Mouse (Mus musculus) neural tube, embryonic 11.5 days (tissue): Measurements from ENCODE around the gene Trib2. TPM values are rescaled to one million over a fixed set of nuclear protein-coding genes. Genes with fewer than 3 reads are reported as not detected.

Experiments used
- ATAC-seq: fragments of 200-750 bp; cut with Nextera tagmentation; 2 replicates; pipeline ENCODE4 v1.8.0; 2017; ENCODE audit warnings: moderate number of reproducible peaks, mild to moderate bottlenecking, moderate TSS enrichment, moderate library complexity; ENCODE audit not compliant: insufficient read depth, low FRiP score, low TSS enrichment
- DNase-seq: peaks from one replicate; pipeline ENCODE4 v3.0.0-alpha.2; 2015; ENCODE audit warnings: low spot score
- H3K27ac ChIP-seq: fragments of 300-500 bp; sonication (generic); 2 replicates; pipeline ENCODE4 v1.5.1; 2014; ENCODE audit warnings: low read depth, mild to moderate bottlenecking, low read length
- H3K27me3 ChIP-seq: fragments of 300-500 bp; sonication (generic); 2 replicates; pipeline ENCODE4 v1.6.1; 2014; ENCODE audit warnings: mild to moderate bottlenecking, low read length, mixed read lengths; ENCODE audit not compliant: control insufficient read depth, insufficient read depth
- H3K36me3 ChIP-seq: fragments of 300-500 bp; sonication (generic); 2 replicates; pipeline ENCODE4 v1.6.1; 2014; ENCODE audit warnings: mild to moderate bottlenecking, low read length, moderate library complexity, mixed read lengths; ENCODE audit not compliant: control insufficient read depth, insufficient read depth
- H3K4me1 ChIP-seq: fragments of 300-500 bp; sonication (generic); 2 replicates; pipeline ENCODE4 v1.6.1; 2014; ENCODE audit warnings: low read length, mixed read lengths; ENCODE audit not compliant: control insufficient read depth, insufficient read depth
- H3K4me2 ChIP-seq: fragments of 300-500 bp; sonication (generic); 2 replicates; pipeline ENCODE4 v1.6.1; 2014; ENCODE audit warnings: low read depth, mild to moderate bottlenecking, moderate library complexity
- H3K4me3 ChIP-seq: fragments of 300-500 bp; sonication (generic); 2 replicates; pipeline ENCODE4 v1.5.1; 2014; ENCODE audit warnings: low read depth, low read length
- H3K9ac ChIP-seq: fragments of 300-500 bp; sonication (generic); 2 replicates; pipeline ENCODE4 v1.6.1; 2014; ENCODE audit warnings: mild to moderate bottlenecking, low read length
- H3K9me3 ChIP-seq: fragments of 300-500 bp; sonication (generic); 2 replicates; pipeline ENCODE4 v1.6.1; 2016; ENCODE audit warnings: low read length; ENCODE audit not compliant: control insufficient read depth
- WGBS: fragments of 180-500 bp; shearing (Covaris S2); extraction: QIAGEN DNeasy Blood & Tissue Kit; methylation state at CpG from one replicate; pipeline ENCODE4 v1.1.7; 2014; 5-methylcytosine and 5-hydroxymethylcytosine counted together
- polyA plus RNA-seq: library from polyadenylated mRNA; unstranded; fragments of >200 nt; fragmentation: Nextera tagmentation; extraction: Ambion mirVana; gene quantifications from 2 replicates; pipeline ENCODE4 v1.2.1, GENCODE M21; 2014

The Trib2 gene
- 79.8 and 80.4 TPM in 2 replicates for polyA plus RNA-seq

DNA sequence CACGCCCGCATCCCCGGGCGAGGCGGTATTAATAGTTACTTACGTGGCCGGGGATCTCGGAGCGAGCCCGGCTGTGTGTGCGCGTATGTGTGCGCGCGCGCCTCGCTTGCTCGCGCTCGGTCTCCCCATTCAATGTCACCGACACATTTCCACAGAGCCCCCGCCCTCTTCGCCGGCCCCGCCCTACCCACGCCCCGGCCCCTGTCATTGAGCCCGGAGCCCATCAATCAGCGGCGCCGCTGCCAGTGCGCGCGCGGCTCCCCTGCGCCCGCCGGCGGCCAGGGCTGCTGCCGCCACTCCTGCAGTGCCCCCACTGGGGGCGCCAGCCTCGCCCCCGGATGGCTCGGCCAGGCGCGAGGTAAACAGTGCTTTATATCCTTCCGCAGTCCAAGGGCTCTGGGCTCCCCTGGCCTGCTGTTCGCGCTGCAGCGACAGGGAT lies at the start of gene Trib2:
Trib2 (minus strand) TSS at position 183 of the 439 bp plus-strand sequence.
- peak; percentile 88 for ATAC-seq
- H3K27ac ChIP-seq = peak within 1 kb of the TSS; percentile 91
- H3K4me3 ChIP-seq = peak within 1 kb of the TSS; percentile 90
- H3K36me3 ChIP-seq = no peaks in the 10 kb centered on the region
- no peaks in the 10 kb centered on the region; the same call in 1 of the 2 replicates for H3K4me1 ChIP-seq
- 0% methylated on average over 50 of the region's 50 CpGs for WGBS
- no peaks in the 10 kb centered on the region for H3K9me3 ChIP-seq
- H3K9ac ChIP-seq = peak within 1 kb of the TSS; percentile 98
- peak; percentile 95 for DNase-seq
- H3K4me2 ChIP-seq = peak within 1 kb of the TSS; percentile 68
- no peaks in the 10 kb centered on the region for H3K27me3 ChIP-seq

DNA sequence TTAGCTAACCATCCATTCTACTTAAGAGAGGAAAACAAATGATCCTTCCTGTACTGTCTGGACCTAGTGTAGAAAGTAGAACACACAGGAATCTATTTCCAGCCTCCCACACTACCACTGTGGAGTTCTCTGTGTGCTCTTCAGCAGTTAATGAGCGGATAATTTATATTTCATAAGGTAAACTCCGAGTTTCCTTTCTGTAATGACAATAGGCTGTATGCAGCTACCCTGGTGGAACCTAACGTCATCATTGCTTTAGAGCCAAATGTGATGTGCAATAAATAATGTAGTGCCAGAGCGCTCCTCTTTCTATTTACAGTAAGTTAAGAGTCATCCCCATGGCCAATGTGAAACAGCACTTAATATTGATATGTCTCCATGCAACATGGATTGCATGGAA lies 41.3 kb upstream of the Trib2 start:
- no peaks in the 10 kb centered on the region for H3K9me3 ChIP-seq
- no peak for DNase-seq
- no peak overlapping the region for H3K4me2 ChIP-seq
- no peak overlapping the region for H3K9ac ChIP-seq
- 84% methylated on average over 4 of the region's 4 CpGs for WGBS
- no peaks in the 10 kb centered on the region for H3K36me3 ChIP-seq
- H3K27ac ChIP-seq = no peak overlapping the region
- no peak overlapping the region for H3K4me3 ChIP-seq
- no peaks in the 10 kb centered on the region for H3K4me1 ChIP-seq
- no peaks in the 10 kb centered on the region for H3K27me3 ChIP-seq
- no peak for ATAC-seq

DNA sequence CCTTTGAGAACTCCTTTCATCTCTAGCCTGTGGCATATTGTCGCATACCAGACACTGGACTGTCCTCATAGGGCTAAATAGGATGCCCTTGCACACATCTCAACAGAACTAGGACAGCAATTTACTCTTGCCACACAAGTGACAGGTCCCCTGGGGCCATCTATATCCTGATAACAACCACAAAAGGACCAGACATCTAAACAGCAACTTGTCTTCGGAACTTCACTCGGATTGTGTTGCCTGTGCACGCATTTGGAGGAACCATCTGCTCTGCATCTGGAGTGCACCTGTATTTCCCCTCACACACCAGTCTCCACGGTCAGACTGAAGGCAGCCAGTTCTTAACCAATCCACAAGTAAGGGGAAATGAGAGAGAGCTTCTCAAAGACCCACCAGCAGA lies 39.2 kb upstream of the Trib2 start:
- ATAC-seq = no peak
- Histone ChIP-seq H3K9ac (no peak overlapping the region), H3K36me3 (no peaks in the 10 kb centered on the region), H3K4me2 (no peak overlapping the region), H3K27ac (no peak overlapping the region), H3K4me1 (no peaks in the 10 kb centered on the region), H3K9me3 (no peaks in the 10 kb centered on the region), H3K27me3 (no peaks in the 10 kb centered on the region), H3K4me3 (no peak overlapping the region)
- 76% methylated on average over 5 of the region's 5 CpGs for WGBS
- no peak for DNase-seq

DNA sequence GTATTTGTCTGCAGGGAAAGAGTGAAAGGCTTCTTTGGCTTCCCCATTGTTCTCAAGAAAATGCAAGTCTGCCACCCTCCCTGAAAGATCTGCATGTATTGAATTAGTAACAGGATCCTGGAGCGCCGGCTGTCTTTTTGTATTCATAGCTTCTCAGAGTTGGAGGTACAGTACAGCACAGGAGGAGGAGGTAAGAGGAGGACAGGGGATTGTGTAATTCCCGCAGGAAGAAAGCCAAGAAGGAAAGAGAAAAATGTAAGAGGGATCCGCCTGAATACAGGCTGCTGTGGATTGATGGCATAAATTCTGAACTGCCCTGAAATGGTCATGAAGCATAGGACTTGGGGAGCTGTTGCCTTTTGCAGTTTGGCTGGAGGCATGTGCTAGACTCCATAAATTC lies 36.1 kb upstream of the Trib2 start:
- Histone ChIP-seq H3K4me2 (no peak overlapping the region), H3K9ac (no peak overlapping the region), H3K36me3 (no peaks in the 10 kb centered on the region), H3K27ac (no peak overlapping the region), H3K27me3 (no peaks in the 10 kb centered on the region), H3K4me1 (no peaks in the 10 kb centered on the region), H3K9me3 (no peaks in the 10 kb centered on the region), H3K4me3 (no peak overlapping the region)
- DNase-seq (no peak), ATAC-seq (no peak)
- 59% methylated on average over 4 of the region's 4 CpGs for WGBS

DNA sequence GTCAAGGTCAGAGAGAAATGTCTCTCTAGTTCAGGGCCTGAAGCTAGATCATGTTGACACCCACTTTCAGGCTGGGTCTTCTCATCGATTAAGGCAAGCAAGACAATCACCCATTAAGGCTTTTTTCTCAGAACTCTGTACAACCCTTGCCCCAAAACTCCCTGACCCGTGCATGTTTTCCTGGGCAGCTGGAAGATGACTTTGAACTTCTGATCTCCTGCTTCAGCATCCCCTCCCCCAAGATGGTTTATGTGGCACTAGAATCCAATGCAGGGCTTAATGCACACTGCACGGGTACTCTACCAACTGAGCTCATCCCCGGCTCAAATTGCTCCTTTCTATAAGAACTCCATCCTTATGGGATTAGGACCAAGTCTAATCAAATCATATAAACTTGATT lies 35.3 kb upstream of the Trib2 start:
- H3K9ac ChIP-seq = no peak overlapping the region
- DNase-seq = no peak
- ATAC-seq = no peak
- H3K4me3 ChIP-seq = no peak overlapping the region
- no peak overlapping the region for H3K4me2 ChIP-seq
- no peaks in the 10 kb centered on the region for H3K9me3 ChIP-seq
- no peaks in the 10 kb centered on the region for H3K36me3 ChIP-seq
- WGBS = 81% methylated on average over 4 of the region's 4 CpGs
- no peaks in the 10 kb centered on the region for H3K4me1 ChIP-seq
- no peaks in the 10 kb centered on the region for H3K27me3 ChIP-seq
- H3K27ac ChIP-seq = no peak overlapping the region

DNA sequence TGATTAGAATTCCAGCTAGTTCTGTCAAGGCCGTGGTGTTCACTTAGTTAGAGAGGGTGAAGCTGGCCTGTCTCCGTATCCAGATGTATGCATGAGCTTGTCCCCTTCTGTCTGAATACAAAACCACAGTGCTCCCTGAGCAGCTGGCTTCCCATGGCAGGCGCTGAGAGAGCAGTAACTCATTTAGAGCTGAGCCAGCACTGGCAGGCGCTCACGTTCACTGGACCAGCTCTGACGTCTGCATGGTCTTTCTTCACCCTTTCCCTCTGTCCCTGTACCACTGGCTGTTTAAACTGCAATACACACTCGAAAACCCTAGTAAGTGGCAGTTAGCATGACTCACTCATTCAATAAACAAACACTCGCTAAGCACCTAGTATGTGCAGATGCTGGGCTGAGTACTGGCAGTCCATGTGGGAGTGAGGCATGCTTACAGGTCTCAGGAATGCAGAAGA lies 33.7 kb upstream of the Trib2 start:
- WGBS = 62% methylated on average over 8 of the region's 8 CpGs
- Histone ChIP-seq H3K4me3 (no peak overlapping the region), H3K27ac (no peak overlapping the region), H3K9ac (no peak overlapping the region), H3K27me3 (no peaks in the 10 kb centered on the region), H3K4me1 (no peaks in the 10 kb centered on the region), H3K9me3 (no peaks in the 10 kb centered on the region), H3K36me3 (no peaks in the 10 kb centered on the region), H3K4me2 (no peak overlapping the region)
- no peak for ATAC-seq
- no peak for DNase-seq

DNA sequence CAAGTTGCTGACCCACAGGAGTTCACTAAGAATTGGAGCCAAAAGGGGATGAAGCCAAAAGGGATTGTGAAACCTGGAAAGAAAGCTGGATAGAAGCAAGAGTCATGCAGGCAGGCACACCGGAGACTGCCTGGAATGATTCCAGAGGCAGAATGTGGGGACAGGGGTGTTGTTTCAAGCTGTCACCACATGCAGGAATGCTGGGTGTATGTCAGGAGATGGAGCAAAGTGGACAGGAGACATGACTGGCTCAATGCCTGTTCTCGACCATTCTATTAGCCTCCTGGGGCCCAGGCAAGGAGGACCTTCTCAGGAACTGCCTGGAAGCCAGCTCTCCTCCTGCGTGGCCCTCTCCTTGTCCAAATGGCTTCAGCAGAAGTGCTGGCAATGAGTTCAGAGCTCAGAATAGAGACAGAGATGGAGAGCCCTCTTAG lies 33.2 kb upstream of the Trib2 start:
- Histone ChIP-seq H3K4me1 (no peaks in the 10 kb centered on the region), H3K27ac (no peak overlapping the region), H3K36me3 (no peaks in the 10 kb centered on the region), H3K4me3 (no peak overlapping the region), H3K9me3 (no peaks in the 10 kb centered on the region), H3K9ac (no peak overlapping the region), H3K27me3 (no peaks in the 10 kb centered on the region), H3K4me2 (no peak overlapping the region)
- no peak for ATAC-seq
- no peak for DNase-seq
- WGBS = 75% methylated on average over 3 of the region's 3 CpGs

DNA sequence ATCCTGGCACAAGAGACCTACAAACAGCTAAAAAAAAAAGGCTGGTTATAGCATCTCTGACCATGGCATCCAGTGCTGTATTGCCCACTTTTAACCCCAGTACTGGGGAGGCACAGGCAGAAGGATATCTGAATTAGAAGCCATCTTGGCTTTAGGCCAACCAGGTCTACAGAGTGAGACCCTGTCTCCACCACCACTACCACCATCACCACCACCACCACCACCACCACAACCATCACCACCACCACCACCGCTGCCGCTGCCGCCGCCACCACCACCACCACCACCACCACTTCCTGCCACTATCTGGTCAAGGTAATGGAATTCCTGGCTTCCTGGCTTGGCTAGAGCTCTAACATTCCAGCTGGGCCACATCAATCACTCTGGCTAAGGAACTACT lies 31.7 kb upstream of the Trib2 start:
- no peak overlapping the region for H3K4me2 ChIP-seq
- H3K9ac ChIP-seq = no peak overlapping the region
- H3K27ac ChIP-seq = no peak overlapping the region
- no peaks in the 10 kb centered on the region for H3K27me3 ChIP-seq
- H3K9me3 ChIP-seq = no peaks in the 10 kb centered on the region
- H3K4me1 ChIP-seq = no peaks in the 10 kb centered on the region
- no peak for ATAC-seq
- no peaks in the 10 kb centered on the region for H3K36me3 ChIP-seq
- DNase-seq = no peak
- WGBS = 100% methylated on average over 4 of the region's 4 CpGs
- H3K4me3 ChIP-seq = no peak overlapping the region

DNA sequence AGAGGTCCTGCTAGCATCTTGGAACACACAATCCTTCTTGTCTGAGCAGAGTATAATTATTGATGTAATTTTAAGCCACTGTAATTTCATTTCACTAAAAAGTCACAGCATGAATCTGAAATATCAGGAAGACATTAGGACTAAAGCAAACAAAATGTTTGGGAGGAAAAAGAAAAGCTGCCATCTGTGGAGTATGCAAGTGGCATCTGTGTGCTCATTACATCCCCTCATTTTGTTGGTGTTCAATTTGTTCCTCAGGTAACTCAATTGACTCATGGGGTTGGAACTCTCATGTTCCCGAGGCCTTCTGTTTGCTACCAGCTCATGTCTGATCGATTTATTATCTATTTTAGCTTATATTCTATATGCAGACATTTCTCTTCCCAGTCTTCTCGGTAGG lies 28.0 kb upstream of the Trib2 start:
- H3K27me3 ChIP-seq = no peaks in the 10 kb centered on the region
- 81% methylated on average over 3 of the region's 3 CpGs for whole genome bisulfite sequencing
- H3K36me3 ChIP-seq = no peaks in the 10 kb centered on the region
- H3K9ac ChIP-seq = no peak overlapping the region
- DNase-seq (no peak), ATAC-seq (no peak)
- no peaks in the 10 kb centered on the region for H3K4me1 ChIP-seq
- H3K4me3 ChIP-seq = no peak overlapping the region
- no peak overlapping the region for H3K27ac ChIP-seq
- H3K4me2 ChIP-seq = no peak overlapping the region
- no peaks in the 10 kb centered on the region for H3K9me3 ChIP-seq
